Mouse (Mus musculus) hindbrain, embryonic 13.5 days (tissue): ENCODE measurements around the gene Fam32a. TPM values are rescaled to one million over a fixed set of nuclear protein-coding genes. Genes with fewer than 3 reads are reported as not detected.

Experiments used
- ATAC-seq: fragments of 200-750 bp; cut with Nextera tagmentation; 2 replicates; pipeline ENCODE4 v1.8.0; 2017; ENCODE audit warnings: moderate TSS enrichment; ENCODE audit not compliant: low FRiP score
- H3K27ac ChIP-seq: fragments of 300-500 bp; sonication (generic); 2 replicates; pipeline ENCODE4 v1.5.1; 2015; ENCODE audit warnings: inconsistent platforms, mild to moderate bottlenecking, moderate library complexity
- H3K27me3 ChIP-seq: fragments of 300-500 bp; sonication (generic); 2 replicates; pipeline ENCODE4 v1.6.1; 2015; ENCODE audit warnings: mild to moderate bottlenecking, inconsistent platforms
- H3K36me3 ChIP-seq: fragments of 300-500 bp; sonication (generic); 2 replicates; pipeline ENCODE4 v1.6.1; 2015; ENCODE audit warnings: mild to moderate bottlenecking, inconsistent platforms
- H3K4me1 ChIP-seq: fragments of 300-500 bp; sonication (generic); replicated peaks from 2 replicates; pipeline ENCODE4 v1.6.1; 2015; ENCODE audit warnings: inconsistent platforms
- H3K4me2 ChIP-seq: fragments of 300-500 bp; sonication (generic); 2 replicates; pipeline ENCODE4 v1.6.1; 2015; ENCODE audit warnings: inconsistent platforms, mild to moderate bottlenecking, moderate library complexity
- H3K4me3 ChIP-seq: fragments of 300-500 bp; sonication (generic); 2 replicates; pipeline ENCODE4 v1.5.1; 2015; ENCODE audit warnings: mild to moderate bottlenecking, inconsistent platforms
- H3K9ac ChIP-seq: fragments of 300-500 bp; sonication (generic); 2 replicates; pipeline ENCODE4 v1.6.1; 2015; ENCODE audit warnings: mild to moderate bottlenecking, inconsistent platforms
- H3K9me3 ChIP-seq: fragments of 300-500 bp; sonication (generic); 2 replicates; pipeline ENCODE4 v1.6.1; 2016; ENCODE audit warnings: inconsistent platforms
- WGBS: fragments of 180-500 bp; shearing (Covaris S2); methylation state at CpG from one replicate; pipeline ENCODE4 v1.1.7; 2015; 5-methylcytosine and 5-hydroxymethylcytosine counted together
- polyA plus RNA-seq: library from polyadenylated mRNA; unstranded; fragments of >200 nt; fragmentation: Nextera tagmentation; extraction: Ambion mirVana; gene quantifications from 2 replicates; pipeline ENCODE4 v1.2.1, GENCODE M21; 2015

The Fam32a gene
- polyA plus RNA-seq, 1 experiment from 2014 or later, result 108 TPM

DNA sequence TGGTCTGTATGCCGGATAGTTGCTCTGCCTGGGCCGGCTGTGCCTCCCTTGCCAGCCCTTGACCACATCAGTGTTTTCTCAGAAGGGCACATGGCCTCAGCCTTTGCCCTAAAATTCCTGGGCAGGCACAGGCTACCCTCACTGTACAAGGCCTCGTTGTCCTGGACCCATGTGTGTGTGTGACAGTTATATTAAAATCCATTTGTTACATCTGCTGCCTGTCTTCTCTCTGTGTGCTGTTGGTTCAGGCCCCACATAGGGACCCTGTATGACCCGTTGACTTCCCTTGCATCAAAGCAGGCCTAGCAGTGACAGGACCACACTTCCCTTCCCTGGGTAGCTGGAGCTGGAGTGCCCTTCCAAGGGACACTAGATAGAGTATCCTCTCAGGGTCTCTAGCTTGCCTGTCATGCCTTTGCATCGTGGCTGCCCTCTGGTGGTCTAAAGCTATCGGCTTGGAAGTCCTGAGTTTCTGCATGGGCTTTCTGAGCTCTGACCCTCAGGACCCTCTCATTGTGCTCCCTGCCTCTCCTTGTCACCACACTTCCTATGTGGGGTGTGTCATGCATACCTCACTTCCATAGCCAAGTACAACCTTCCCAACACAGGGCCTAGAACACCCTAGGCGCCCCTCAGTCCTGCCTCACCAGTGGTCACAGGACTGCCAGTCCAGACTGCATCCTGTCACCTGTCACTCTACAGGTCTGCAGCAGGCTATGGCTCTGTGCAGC is 37.8 kb downstream of the Fam32a start:
- no peak for ATAC-seq
- 57% methylated on average over 7 of the region's 7 CpGs for WGBS
- H3K36me3 ChIP-seq, result peaks cover 46% of the 10 kb centered on the region
- no peak overlapping the region for H3K9ac ChIP-seq
- H3K4me1 ChIP-seq, result no peaks in the 10 kb centered on the region; the same call in 1 of the 2 replicates
- H3K9me3 ChIP-seq, result no peaks in the 10 kb centered on the region
- no peak overlapping the region for H3K4me3 ChIP-seq
- H3K27ac ChIP-seq, result no peak overlapping the region
- no peak overlapping the region for H3K4me2 ChIP-seq
- H3K27me3 ChIP-seq, result no peaks in the 10 kb centered on the region

DNA sequence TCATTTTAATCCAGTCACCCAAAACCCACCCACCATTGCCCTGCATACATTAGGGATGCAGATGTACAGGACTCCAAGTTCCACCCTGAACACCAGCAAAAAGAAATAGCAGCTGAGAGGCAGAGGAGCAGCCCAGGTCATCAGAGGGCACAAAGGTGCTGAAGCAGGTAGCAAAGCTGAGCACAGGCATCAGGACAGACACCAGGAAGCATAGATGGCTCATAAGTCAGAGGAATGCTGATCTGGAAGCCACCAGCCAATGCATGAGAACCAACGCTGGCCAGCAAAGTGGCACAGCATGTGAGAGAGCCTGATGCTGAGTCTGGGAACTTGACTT is 38.3 kb downstream of the Fam32a start:
- no peaks in the 10 kb centered on the region; the same call in 1 of the 2 replicates for H3K4me1 ChIP-seq
- no peak overlapping the region for H3K27ac ChIP-seq
- ATAC-seq, result no peak
- H3K9ac ChIP-seq, result no peak overlapping the region
- H3K4me2 ChIP-seq, result no peak overlapping the region
- H3K36me3 ChIP-seq, result peaks cover 41% of the 10 kb centered on the region
- H3K9me3 ChIP-seq, result no peaks in the 10 kb centered on the region
- no peak overlapping the region for H3K4me3 ChIP-seq
- no peaks in the 10 kb centered on the region for H3K27me3 ChIP-seq
- WGBS, result 96% methylated on average over 1 of the region's 1 CpGs

GRCm38 (mm10) chr8:72259862-72260261 is 40.3 kb downstream of the Fam32a start:
- Histone ChIP-seq H3K4me1 (no peaks in the 10 kb centered on the region; the same call in 1 of the 2 replicates), H3K4me3 (no peak overlapping the region), H3K9ac (no peak overlapping the region), H3K4me2 (no peak overlapping the region), H3K27me3 (no peaks in the 10 kb centered on the region), H3K27ac (no peak overlapping the region), H3K9me3 (no peaks in the 10 kb centered on the region), H3K36me3 (peaks cover 21% of the 10 kb centered on the region)
- 81% methylated on average over 2 of the region's 2 CpGs for WGBS
- no peak for ATAC-seq

GRCm38 (mm10) chr8:72260585-72260984 is 41.1 kb downstream of the Fam32a start:
- H3K4me1 ChIP-seq, result no peaks in the 10 kb centered on the region; the same call in 1 of the 2 replicates
- no peaks in the 10 kb centered on the region for H3K9me3 ChIP-seq
- no peak overlapping the region for H3K4me2 ChIP-seq
- no peak overlapping the region for H3K9ac ChIP-seq
- WGBS, result 55% methylated on average over 4 of the region's 4 CpGs
- H3K36me3 ChIP-seq, result peaks cover 14% of the 10 kb centered on the region
- H3K27ac ChIP-seq, result no peak overlapping the region
- no peak overlapping the region for H3K4me3 ChIP-seq
- ATAC-seq, result peak; percentile 11; the same call in 1 of the 2 replicates
- no peaks in the 10 kb centered on the region for H3K27me3 ChIP-seq

- Histone ChIP-seq H3K4me2 (no peak overlapping the region), H3K9ac (no peak overlapping the region), H3K27ac (no peak overlapping the region), H3K9me3 (no peaks in the 10 kb centered on the region), H3K27me3 (no peaks in the 10 kb centered on the region), H3K4me1 (no peaks in the 10 kb centered on the region; the same call in 1 of the 2 replicates), H3K4me3 (no peak overlapping the region), H3K36me3 (peaks cover 10% of the 10 kb centered on the region)
- peak; percentile 71 for ATAC-seq
- 25% methylated on average over 2 of the region's 2 CpGs for WGBS
Measured at GRCm38 (mm10) chr8:72261019-72261418, 41.5 kb downstream of the Fam32a start.

DNA sequence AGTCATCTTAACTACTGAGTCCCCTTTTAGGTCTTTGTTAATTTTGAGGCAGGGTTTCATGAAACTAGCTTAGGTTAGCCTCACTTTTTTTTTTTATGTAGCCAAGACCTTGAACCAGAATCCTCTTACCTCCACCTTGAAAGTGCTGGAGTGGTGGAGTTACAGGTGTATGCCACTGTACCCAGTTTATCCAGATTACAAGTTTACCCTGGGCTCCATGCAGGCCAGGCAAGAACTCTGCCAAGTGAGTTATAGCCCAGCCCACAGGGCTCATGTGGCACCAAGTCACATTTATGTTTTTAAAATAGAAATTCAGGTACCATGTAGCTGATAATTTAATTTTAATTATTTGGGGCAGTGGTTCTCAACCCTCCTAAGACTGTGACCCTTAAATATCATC is 41.9 kb downstream of the Fam32a start:
- no peak for ATAC-seq
- no peaks in the 10 kb centered on the region; the same call in 1 of the 2 replicates for H3K4me1 ChIP-seq
- H3K9me3 ChIP-seq, result no peaks in the 10 kb centered on the region
- no peak overlapping the region for H3K4me3 ChIP-seq
- H3K27ac ChIP-seq, result no peak overlapping the region
- H3K9ac ChIP-seq, result no peak overlapping the region
- H3K36me3 ChIP-seq, result peaks cover 9% of the 10 kb centered on the region; the same call in 1 of the 2 replicates
- no peak overlapping the region for H3K4me2 ChIP-seq
- no peaks in the 10 kb centered on the region for H3K27me3 ChIP-seq

GRCm38 (mm10) chr8:72261872-72262271 is 42.3 kb downstream of the Fam32a start:
- Histone ChIP-seq H3K27ac (no peak overlapping the region), H3K36me3 (peaks cover 6% of the 10 kb centered on the region; the same call in 1 of the 2 replicates), H3K4me1 (no peaks in the 10 kb centered on the region; the same call in 1 of the 2 replicates), H3K9ac (no peak overlapping the region), H3K27me3 (no peaks in the 10 kb centered on the region), H3K9me3 (no peaks in the 10 kb centered on the region), H3K4me3 (no peak overlapping the region), H3K4me2 (no peak overlapping the region)
- no peak for ATAC-seq
- WGBS, result 60% methylated on average over 5 of the region's 5 CpGs

DNA sequence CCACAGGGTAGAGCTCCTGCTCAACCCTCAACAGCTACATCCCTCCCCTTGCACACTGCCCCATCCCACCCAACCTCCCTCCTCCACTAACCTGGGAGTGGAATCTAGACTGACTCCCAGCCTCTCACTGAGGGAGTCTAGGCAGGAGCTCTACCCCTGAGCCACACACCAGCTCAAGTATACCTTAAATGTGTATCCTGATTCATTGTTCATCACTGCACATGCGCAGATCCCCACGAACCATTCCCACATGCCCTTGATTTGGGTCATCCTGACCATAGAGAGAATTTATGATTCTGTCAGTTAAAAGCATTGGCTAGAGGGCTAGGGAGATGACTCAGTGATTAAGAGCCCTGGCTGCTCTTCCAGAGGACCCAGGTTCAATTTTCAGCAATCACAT is 43.2 kb downstream of the Fam32a start:
- Histone ChIP-seq H3K27me3 (no peaks in the 10 kb centered on the region), H3K9ac (no peak overlapping the region), H3K4me3 (no peak overlapping the region), H3K4me2 (no peak overlapping the region), H3K4me1 (no peaks in the 10 kb centered on the region; the same call in 1 of the 2 replicates), H3K27ac (no peak overlapping the region), H3K36me3 (no peaks in the 10 kb centered on the region), H3K9me3 (no peaks in the 10 kb centered on the region)
- ATAC-seq, result no peak
- 94% methylated on average over 2 of the region's 2 CpGs for WGBS

- Histone ChIP-seq H3K4me2 (no peak overlapping the region), H3K27me3 (no peaks in the 10 kb centered on the region), H3K4me1 (no peaks in the 10 kb centered on the region; the same call in 1 of the 2 replicates), H3K36me3 (no peaks in the 10 kb centered on the region), H3K27ac (no peak overlapping the region), H3K9ac (no peak overlapping the region), H3K9me3 (no peaks in the 10 kb centered on the region), H3K4me3 (no peak overlapping the region)
- WGBS, result 74% methylated on average over 7 of the region's 7 CpGs
- ATAC-seq, result no peak
Measured at GRCm38 (mm10) chr8:72263451-72263850, 43.9 kb downstream of the Fam32a start.

- Histone ChIP-seq H3K27ac (no peak overlapping the region), H3K9ac (no peak overlapping the region), H3K4me2 (no peak overlapping the region), H3K4me1 (no peaks in the 10 kb centered on the region; the same call in 1 of the 2 replicates), H3K4me3 (no peak overlapping the region), H3K9me3 (no peaks in the 10 kb centered on the region), H3K27me3 (no peaks in the 10 kb centered on the region), H3K36me3 (no peaks in the 10 kb centered on the region)
- no peak for ATAC-seq
- 64% methylated on average over 7 of the region's 7 CpGs for WGBS
Measured at GRCm38 (mm10) chr8:72265342-72265741, 45.8 kb downstream of the Fam32a start.

DNA sequence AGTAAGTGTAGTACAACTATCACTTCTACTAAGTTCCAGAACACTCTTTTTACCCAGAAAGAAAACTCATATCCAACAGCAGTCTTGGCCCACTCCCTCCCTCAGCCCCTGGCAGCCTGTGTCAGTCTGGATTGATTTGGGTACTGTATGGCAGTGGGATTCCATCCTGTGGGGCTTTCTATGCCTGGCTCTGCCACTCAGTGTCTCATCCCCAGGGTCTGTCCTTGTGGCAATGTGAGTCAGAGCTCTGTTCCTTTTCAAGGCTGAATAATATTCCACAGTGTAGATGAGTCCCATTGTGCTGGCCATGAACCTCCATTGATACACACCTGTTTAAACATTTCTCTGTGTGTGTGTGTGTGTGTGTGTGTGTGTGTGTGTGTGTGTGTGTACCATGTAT is 47.1 kb downstream of the Fam32a start:
- Histone ChIP-seq H3K4me1 (no peaks in the 10 kb centered on the region), H3K36me3 (no peaks in the 10 kb centered on the region), H3K4me3 (no peak overlapping the region), H3K9me3 (no peaks in the 10 kb centered on the region), H3K9ac (no peak overlapping the region), H3K27ac (no peak overlapping the region), H3K4me2 (no peak overlapping the region), H3K27me3 (no peaks in the 10 kb centered on the region)
- no peak for ATAC-seq

GRCm38 (mm10) chr8:72267106-72267505 is 47.6 kb downstream of the Fam32a start:
- ATAC-seq, result no peak
- Histone ChIP-seq H3K27me3 (no peaks in the 10 kb centered on the region), H3K4me1 (no peaks in the 10 kb centered on the region), H3K4me3 (no peak overlapping the region), H3K4me2 (no peak overlapping the region), H3K9ac (no peak overlapping the region), H3K36me3 (no peaks in the 10 kb centered on the region), H3K27ac (no peak overlapping the region), H3K9me3 (no peaks in the 10 kb centered on the region)
- 98% methylated on average over 8 of the region's 8 CpGs for WGBS

DNA sequence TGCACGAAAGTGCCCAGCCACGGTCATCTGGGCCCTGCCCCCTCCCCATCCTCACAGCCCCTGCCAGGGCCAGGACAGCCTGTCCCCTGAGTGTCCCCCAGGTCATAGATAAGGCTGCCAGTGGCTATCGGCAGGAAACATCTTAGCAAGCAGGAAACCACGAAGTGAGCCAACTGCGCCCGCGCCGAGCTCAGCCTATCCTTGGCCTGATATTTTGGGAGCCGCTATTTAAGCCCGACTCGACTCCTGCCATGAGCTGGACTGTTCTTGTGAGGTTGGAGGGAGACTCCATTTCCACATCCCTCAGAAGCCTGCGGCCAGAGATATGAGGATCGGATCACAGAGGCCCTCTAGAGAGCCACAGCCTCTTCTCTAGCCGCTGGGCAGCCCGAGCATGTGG is 48.8 kb downstream of the Fam32a start:
- Histone ChIP-seq H3K9me3 (no peaks in the 10 kb centered on the region), H3K36me3 (no peaks in the 10 kb centered on the region), H3K4me1 (no peaks in the 10 kb centered on the region), H3K4me3 (no peak overlapping the region), H3K27me3 (no peaks in the 10 kb centered on the region), H3K27ac (no peak overlapping the region), H3K9ac (0 out of 2 replicates have a peak overlapping the region, but pooled peaks have one; percentile 15), H3K4me2 (no peak overlapping the region)
- ATAC-seq, result no peak
- 80% methylated on average over 15 of the region's 15 CpGs for WGBS
